Mouse (Mus musculus): Measurements from ENCODE around the gene Islr. TPM values are rescaled to one million over a fixed set of nuclear protein-coding genes. Genes with fewer than 3 reads are reported as not detected.
"Not testable (repeated sequence)": the region's sequence is repeated elsewhere in the genome, so short reads cannot be mapped to it uniquely, and the experiment has no call there.

The Islr gene
- 10 to 100 TPM; 29.4 to 35.7 TPM for total RNA-seq (2021)
- long read RNA-seq, experiment 1, transcript Islr-202 (2 exons, 2,076 nt) = major isoform, 20 of 31 reads
- long read RNA-seq, experiment 1, partial matches to known transcripts = 0 of 31 reads
- long read RNA-seq, experiment 1, other reads (novel, unspliced or antisense) = 9 of 31 reads
- long read RNA-seq, experiment 2, transcript Islr-202 (2 exons, 2,076 nt) = major isoform, 32 of 50 reads
- long read RNA-seq, experiment 2, transcript Islr-201 (2 exons, 2,223 nt) = minor isoform, 11 of 50 reads
- long read RNA-seq, experiment 2, partial matches to known transcripts = 0 of 50 reads
- long read RNA-seq, experiment 2, other reads (novel, unspliced or antisense) = 7 of 50 reads

DNA sequence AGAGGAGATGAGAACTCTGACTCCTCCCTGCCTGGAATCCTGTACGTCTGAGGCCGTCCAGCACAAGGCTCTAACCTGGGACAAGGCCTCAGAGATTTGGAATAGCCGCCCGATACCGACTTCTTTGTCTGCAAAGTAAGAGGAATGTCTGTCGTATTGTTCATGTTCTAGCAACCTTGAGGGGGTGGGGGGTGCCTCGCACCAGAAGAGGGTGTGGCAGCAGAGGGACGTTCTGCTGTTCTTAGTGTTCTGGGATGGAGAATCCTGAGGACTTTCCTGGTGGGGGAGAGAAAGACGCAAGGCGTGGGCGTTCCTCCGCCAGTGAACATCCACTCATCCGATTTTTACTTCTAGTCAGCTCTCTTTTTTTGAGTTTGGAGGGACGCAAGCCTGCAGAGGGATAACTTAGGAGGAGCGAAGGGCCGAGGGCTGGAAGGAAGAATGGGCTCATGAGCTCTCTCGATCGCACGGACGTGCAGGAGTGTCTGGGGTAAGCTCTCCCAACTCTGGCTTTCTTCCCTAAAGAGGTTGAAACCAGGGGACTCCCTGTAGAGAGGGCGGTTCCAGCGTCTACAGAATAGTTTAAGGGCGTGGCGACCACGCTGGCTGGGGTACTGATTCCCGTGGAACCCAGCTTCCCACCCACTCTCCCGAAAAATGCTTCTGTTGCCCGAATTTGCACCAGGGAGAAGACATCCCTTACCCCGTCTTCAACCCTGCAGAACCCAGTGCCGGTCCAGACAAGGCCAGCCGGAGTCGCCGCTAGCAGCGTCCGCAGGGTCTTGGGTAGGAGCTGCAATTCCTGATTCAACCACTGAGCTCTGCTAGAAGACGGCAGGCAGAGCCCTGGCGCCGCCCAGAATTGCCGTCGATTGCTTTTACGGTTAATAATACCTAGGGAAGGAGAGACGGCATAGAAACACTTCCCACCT, at the start of gene Islr, which contains the start of gene Islr2:
Gene Islr, minus strand, starts transcription at position 791 of the 932 bp plus-strand sequence.
Gene Islr2, minus strand, starts transcription at position 804 of the 932 bp plus-strand sequence.
- DNase-seq = peak; percentile 55

DNA sequence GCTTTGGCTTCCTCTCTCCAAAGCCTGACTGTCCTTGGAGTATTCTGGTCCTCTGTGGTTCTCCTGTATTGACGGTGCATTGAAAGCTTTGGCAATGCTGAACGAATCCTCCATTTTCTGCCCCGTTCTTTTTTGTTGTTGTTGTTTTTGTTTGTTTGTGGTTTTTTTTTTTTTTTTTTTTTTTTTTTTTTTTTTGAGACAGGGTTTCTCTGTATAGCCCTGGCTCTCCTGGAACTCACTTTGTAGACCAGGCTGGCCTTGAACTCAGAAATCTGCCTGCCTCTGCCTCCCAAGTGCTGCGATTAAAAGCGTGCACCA, 49.7 kb upstream of the Islr start:
- not testable (repeated sequence) for DNase-seq

DNA sequence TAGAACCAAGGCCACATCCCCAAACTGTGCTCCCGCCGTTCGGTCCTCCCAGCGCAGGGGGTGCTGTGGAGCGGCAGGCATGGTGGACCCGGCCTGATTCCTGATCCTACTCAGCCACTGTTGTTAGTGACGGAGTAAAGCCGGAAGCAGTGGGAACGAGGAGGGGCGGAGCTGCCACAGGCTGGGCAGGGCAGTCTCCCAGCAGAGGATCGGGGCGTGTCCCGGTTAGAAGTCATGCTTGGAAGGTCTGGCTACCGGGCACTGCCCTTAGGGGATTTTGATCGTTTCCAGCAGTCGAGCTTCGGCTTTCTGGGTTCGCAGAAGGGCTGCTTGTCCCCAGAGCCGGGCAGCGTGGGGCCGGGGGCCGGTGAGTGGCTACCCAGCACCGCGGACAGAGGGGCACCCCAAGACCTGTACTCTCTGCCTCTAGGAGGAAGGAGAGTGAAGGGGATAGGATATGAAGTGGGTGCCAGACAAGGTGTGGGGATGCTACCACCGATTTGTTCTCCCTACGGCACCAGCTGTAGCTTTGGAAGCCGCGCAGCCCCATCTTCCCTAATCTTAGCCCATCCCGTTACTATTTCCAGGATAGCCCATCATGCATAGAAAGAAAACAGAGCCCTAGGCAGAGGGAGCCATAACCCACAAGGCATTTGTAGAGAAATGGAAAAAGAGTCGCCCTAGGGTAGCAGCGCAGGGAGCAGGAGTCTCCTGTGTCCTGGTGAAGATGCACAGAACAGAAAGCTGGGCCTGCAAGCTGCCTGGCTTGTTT, 49.1 kb upstream of the Islr start, which contains the start of gene Stoml1:
Gene Stoml1, plus strand, starts transcription at position 132 of the 772 bp plus-strand sequence.
- DNase-seq = peak; percentile 93

DNA sequence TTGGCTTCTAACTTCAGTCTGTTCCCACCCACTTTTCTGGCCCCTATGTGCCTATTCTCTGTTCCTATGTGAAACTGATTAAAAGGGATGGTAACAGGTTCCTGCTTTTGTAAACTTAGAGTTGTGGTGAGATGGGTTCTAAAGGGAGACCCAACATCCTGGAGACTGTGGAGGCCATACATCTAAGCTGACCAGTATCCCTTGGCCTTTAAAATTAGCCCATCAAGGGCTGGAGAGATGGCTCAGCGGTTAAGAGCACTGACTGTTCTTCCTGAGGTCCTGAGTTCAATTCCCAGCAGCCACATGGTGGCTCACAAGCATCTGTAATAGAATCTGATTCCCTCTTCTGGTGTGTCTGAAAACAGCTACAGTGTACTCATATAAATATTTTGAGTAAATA, 46.6 kb upstream of the Islr start:
- not testable (repeated sequence) for DNase-seq

DNA sequence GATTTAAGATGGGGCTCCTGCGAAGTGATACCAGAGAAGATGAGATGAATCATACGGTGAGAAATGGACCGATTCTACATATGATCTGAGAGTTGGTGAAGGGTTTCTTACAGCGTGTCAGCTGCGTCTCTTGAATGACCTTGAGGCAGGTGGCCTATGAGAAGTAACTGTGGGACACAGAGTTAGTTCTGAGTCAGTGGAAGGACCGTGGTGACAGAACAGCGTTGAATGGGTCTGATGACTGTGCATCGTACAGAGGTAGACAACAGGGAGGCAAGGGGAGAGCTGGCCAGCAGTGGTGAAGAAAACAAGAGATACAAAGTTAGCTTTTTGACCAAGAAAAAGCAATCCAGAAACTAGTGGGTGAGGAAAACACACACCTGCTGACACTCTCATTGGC, 46.2 kb upstream of the Islr start:
- DNase-seq = no peak

DNA sequence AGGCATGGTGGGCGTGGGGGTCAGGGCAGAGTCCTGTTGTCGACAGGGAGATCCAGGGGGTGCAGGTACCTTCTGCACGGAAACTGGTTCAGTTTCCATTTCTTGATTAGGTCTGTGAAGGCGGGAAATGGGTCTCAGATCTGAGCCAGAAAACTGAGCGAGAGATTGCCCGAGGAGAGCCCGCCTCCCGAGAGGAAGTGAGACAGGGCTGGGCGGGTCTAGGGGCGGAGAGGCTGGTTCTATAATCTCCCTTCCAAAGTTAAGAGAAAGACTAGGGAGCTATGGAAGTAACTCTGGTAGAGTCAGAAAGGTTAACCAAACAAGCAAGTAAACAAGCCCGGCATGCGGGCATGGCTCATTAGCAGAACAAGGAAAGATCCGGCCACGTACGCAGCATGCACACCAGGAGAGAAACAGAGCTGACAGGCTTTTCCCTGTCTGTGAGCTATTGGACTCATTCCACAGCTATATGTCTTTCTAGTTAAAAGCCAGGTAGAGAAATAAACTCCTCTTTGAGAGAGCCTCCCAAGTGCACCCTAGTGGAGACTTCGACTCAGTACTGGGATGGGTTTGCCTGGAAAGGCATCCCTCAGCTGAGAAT, 45.6 kb upstream of the Islr start, which contains the start of gene Pml:
Gene Pml, minus strand, starts transcription at position 195 of the 601 bp plus-strand sequence.
- DNase-seq = peak; percentile 62

DNA sequence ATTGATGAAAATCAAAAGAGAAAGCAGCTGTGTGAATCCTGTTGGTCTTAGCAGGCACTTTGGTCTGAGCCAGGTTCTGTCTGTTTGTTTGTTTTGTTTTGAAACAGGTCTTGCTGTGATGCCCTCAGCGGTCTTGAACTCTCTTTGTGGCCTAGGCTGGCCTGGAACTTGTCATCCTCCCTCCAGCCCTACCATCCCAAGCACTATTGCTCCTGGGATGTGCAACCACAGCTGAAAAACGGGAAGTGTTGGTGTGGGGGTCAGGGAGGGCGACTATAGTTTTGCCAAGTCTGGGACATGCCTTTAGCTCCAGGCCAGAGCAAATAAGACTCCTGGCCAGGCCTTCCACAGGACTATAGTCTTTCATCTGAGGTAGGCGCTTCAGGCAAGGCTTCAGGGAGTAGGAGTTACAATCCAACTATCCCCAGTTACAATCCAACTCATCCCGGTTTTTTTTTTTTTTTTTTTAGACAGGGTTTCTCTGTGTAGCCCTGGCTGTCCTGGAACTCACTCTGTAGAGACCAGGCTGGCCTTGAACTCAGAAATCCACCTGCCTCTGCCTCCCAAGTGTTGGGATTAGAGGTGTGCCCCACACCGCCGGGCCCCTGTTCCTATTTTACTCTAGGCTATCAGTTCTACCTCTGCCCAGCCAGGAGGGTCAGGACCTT, 44.8 kb upstream of the Islr start:
- DNase-seq = no peak

DNA sequence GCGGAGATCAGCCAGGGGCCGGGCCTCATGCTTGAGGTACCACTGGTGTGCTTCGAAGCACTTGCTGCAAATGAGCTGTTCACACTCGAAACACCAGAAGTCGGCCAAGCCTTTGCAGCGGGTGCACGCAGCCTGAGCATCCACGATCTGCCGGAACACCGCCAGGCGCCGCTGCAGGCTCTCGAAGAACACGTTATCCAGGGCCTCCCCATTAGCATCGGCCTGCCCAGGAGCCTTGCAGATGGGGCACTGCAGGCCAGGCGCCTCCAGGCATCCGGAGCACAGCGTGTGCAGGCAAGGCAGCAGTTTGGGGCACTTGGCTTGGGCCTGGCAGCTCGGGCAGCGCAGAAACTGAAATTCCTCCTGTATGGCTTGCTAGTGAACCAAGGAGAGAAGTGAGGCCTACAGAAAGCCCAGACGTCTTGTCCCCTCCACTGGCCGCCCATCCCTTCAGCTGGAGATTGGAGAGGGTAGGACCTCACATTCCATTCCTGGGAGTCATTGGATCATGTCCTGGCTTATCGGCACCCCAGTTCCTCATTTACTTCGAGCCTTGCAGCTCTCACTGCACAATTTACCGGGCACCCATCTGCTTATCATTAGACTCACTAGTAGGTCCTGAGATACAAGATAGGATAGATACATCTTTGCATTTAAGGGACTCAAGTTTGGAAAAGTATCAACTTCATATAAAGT, 43.1 kb upstream of the Islr start:
- DNase-seq = peak; percentile 68

DNA sequence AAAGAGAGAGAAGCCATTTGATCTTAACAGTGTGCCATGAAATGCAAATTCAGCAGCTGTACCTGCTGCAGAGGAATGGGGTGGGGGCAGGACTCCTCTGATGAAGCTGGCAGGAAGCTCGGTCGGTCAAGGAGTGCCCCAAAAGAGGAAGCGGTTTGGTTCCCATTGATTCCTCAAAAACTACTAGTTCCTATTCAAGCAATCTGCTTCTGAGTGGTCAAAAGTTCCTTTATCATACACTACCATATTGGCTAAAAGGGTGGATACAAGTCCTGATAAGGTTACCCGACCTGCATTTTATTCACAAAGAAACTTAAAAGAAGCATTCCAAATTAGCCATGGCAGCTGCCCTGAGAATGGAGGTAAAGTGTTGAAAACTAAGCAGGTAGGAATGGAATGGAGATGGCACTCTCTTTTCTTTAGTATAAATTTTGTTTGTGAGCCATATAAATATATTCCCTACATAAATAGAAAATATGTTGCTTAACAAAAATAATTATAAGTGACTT, 42.0 kb upstream of the Islr start:
- no peak for DNase-seq

DNA sequence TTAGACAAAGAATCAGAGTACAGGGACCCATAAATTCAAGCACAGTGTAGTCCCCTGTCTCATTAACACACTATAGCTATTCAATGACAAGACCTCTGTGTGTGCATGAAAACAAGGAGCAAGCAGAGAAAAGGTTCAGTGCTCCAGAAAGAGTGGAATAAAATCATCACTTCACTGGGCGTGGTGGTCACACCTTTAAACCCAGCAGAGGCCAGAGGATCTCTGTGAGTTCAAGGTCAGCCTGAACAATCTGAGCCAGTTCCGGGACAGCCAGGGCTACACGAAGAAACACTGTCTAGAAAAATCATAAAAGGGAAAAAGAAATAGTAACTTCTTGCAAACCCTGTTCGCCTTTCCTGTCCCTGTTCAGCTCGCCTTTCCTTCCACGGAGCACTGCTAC, 39.6 kb upstream of the Islr start:
- DNase-seq = no peak

DNA sequence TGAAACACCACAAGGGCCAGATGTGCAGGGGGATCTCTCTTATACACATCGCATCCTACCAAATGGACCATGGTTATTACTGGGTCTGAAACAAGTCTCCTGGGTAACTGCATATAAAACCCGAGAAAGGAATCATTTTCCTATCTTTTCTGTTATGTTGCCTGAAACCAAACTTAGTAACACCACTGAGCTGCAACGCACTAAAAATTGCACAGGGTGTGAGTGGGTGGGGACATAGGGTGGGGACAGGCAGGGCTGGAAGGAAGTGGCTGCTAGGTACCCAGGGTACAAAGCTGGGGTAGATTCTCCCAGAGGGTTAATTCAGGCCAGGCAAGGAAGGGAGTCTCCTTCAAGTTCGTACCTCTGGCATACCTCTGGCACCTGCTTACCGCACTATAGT, 38.6 kb upstream of the Islr start:
- DNase-seq = no peak

DNA sequence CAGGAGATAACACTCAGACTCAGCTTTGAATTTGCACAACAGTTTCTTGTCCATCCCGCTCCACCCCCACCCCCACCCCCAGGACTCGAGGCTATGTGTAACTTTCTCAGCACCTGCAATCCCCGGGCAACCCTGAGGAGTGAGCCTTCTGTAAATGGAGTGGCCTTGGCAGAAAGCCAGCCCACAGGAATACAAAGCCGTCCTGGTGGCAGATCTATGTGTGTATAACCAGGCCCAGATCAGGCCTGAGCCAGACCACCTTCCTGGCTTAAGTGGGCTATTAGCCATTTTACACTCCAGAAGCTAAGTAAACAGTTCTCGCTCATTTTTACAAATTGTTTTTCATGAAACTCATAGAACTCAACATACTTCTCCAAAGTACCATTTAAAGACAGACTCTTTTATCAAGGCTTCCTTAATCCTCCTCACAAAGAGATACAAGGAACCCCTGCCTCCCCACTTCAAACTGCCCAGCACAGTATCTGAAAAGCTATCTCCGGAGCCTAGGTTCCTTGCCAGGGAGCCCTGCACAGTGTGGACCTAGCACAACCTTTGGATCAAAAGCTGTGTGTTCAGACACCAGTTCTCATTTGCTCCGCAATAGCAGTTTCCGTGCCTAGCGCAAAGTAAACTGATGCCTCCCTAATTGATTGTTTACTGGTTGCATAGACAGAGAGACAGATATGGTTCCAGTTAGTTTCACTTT, 37.8 kb upstream of the Islr start:
- DNase-seq = no peak

DNA sequence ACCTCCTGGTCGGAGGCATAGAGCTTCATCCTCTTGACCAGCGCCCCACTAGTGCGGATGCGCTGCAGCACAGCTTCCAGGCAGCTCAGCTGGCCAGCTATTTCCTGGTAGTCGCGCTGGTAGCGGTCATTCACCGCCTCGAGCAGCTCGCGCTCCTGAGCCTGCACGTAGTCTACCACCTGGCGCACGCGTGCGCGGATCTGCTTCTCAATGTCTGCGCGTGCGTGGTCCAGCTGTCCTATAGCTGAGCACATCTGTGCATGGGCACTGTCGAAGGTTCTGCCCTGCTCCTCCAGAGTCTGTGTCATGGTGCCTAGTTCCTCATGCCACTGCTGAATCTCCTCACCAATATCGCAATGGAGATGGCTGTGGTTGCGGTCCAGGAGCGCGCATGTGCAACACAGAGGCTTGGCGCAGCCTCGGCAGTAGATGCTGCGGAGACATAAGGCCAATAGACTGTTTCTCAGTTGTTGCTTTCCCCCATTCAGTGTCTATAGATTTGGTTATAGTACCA, 30.5 kb upstream of the Islr start:
- no peak for DNase-seq

DNA sequence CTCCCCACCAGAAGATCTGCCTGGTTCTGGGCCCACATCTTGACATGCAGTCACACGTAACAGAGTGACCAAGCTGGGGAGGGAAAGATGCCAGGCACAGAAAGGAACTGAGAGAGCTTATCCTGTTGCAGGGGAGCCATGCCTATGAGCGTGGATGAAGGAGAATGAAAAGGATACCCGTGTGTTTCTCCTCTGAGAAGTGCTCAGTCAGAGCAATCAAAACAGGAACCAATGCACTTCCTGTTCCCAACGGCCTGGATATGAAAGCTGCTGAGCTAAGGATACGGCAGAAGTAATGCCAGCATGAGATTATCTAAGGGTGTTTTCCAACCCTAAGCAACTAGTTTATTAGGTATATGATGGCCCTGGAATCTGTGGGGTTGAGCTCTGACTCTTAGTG, 28.3 kb upstream of the Islr start:
- no peak for DNase-seq

DNA sequence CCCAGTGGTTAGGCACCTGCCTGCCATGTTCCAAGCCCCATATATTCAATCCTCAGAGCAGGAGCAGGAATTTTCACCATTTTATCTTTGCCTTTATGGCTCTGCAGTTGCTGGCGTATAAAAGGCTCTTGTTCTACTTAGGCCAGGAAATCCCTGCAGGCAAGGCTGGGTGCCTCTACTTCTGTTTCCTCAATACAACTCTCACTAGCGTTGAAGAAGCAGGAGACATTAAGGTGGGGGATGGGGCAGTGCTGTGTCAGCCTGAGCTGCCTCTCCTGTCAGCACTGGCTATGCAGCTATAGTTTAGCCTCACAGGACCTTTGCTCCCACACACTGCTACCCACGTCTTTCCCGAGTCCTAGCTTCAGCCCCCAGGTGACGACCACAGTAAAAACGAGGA, 27.6 kb upstream of the Islr start:
- no peak for DNase-seq

DNA sequence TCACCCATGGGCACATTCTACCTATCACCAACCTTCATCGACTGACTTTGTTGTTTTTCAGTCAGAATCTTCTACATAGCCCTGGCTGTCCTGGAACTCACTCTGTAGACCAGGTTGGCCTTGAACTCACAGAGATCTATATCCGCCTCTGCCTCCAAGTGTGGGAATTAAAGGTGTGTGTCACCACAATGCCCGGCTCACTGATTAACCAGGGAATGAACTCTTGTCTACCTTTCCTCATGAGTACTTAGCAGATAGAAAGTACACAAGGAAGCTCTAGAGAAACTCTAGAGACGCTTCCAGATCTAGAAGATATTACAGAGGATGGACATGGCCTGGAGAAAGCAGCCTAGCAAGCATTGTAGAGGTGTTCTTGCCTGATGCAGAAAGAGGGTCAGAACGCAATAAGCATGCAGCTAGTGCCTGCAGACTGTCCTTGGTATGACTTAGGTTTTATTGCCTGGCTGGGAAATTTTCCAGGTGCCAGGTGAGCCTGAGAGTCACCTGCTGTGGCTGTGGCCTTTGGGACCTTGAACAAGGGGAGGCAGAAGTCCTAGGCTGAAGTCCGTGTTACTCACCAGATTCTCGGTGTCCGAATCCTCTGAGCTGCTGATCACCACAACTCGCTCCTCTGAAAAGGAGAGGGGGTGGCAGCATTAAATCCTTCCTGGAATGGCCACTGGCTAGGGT, 24.8 kb upstream of the Islr start:
- DNase-seq = no peak

DNA sequence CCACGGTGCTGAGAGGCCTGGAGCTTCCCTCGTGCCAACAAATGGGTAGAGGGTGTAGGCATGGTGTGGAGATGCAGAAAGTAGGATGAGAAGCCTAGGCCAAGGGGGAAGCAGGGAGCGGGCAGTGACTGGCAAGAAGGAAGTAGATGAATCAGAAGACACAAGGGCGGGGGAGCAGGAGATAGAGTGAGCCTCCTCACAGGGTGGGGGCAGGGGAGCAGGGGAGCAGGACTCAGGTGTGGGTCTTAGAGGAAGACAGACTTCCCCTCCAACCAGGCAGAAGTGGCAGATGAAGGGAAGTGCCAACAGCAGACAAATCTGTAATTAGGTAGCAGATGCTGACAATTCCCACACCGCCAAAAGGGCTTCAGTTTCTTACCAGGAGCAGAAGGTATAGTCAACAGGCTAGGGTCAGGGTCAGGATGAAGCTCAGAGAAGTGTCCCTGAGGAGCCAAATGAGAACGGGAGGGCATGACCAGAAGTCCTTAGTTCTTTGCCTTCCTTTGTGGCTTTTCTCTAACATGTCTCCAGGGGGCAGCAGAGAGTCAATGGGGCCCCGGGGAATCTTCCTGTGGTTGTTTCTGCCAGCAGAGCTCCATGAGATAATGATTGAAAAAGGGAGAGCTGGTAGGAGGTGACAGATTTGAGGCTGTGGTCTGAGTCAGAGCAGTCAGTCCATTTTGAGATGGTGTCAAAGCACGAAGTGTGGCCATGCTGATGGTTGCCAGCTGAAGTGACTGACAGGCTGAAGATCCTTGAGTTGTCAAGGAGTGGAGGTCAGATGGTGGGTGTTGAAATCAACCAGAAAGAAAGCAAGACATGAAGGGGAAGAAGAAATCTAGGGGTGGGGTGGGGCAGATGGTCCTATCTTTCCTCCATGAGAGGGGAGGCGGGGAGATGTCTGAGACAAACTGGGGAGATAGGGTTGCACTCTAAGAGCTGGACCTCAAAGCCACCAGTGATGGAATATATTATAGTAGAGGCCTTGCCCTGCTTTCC, 22.1 kb upstream of the Islr start:
- DNase-seq = no peak

DNA sequence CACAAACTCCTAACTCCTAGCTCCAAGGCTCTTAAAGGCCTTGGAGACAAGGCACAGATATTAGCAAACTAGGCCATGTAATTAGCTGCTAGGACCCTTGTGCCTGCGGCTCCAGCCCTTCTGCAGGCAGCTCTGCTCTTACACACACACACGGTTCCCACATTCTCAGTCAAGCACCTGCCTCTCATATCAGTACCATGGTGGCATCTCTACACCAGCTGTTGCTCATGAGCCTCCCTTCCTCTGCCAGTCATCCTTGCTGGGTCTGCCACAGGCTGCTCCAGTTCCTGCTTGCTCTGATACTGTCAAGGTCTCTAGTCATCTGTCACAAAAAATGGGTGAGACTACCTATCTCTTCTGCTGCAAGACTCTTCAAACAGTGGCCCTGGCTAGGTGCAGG, 20.2 kb upstream of the Islr start:
- DNase-seq = no peak
